Mouse (Mus musculus): ENCODE data around the gene Cdkal1. TPM values are rescaled to one million over a fixed set of nuclear protein-coding genes. Genes with fewer than 3 reads are reported as not detected.

The Cdkal1 gene
- polyA plus RNA-seq, 1 experiment: 11.5 TPM

GRCm38 (mm10) chr13:29807930-29808329 lies 47.5 kb downstream of the Cdkal1 start:
- 85% methylated on average over 3 of the region's 3 CpGs for WGBS
- Histone ChIP-seq H3K4me1 (ENCODE audit: control insufficient read depth, insufficient read depth, low read length) (no peaks in the 10 kb centered on the region), H3K4me3 (replicated peaks; ENCODE audit: control insufficient read depth, low read depth, low read length) (no peak overlapping the region), H3K27ac (ENCODE audit: control insufficient read depth, insufficient read depth, low read depth, low read length, poor library complexity) (no peak overlapping the region)
- TF ChIP-seq POLR2A (IDR thresholded peaks at IDR 0.05; ENCODE audit: borderline replicate concordance, control insufficient read depth, low read depth, low read length) (no peak), CTCF (IDR thresholded peaks at IDR 0.05; ENCODE audit: control insufficient read depth, insufficient read depth, low read length) (no peak)

- no peak overlapping the region for H3K4me3 ChIP-seq (replicated peaks; ENCODE audit: control insufficient read depth, low read depth, low read length)
- no peaks in the 10 kb centered on the region for H3K4me1 ChIP-seq (ENCODE audit: control insufficient read depth, insufficient read depth, low read length)
- no peak overlapping the region for H3K27ac ChIP-seq (ENCODE audit: control insufficient read depth, insufficient read depth, low read depth, low read length, poor library complexity)
- 81% methylated on average over 4 of the region's 4 CpGs for WGBS
- TF ChIP-seq POLR2A (IDR thresholded peaks at IDR 0.05; ENCODE audit: borderline replicate concordance, control insufficient read depth, low read depth, low read length) (no peak), CTCF (IDR thresholded peaks at IDR 0.05; ENCODE audit: control insufficient read depth, insufficient read depth, low read length) (no peak)
Measured at GRCm38 (mm10) chr13:29806871-29807270, 48.6 kb downstream of the Cdkal1 start.

- Histone ChIP-seq H3K27ac (ENCODE audit: control insufficient read depth, insufficient read depth, low read depth, low read length, poor library complexity) (no peak overlapping the region), H3K4me3 (replicated peaks; ENCODE audit: control insufficient read depth, low read depth, low read length) (no peak overlapping the region), H3K4me1 (ENCODE audit: control insufficient read depth, insufficient read depth, low read length) (no peaks in the 10 kb centered on the region)
- 85% methylated on average over 1 of the region's 1 CpGs for WGBS
- no peak for TF ChIP-seq POLR2A (IDR thresholded peaks at IDR 0.05; ENCODE audit: borderline replicate concordance, control insufficient read depth, low read depth, low read length)
- TF ChIP-seq CTCF (IDR thresholded peaks at IDR 0.05; ENCODE audit: control insufficient read depth, insufficient read depth, low read length): no peak
Measured at GRCm38 (mm10) chr13:29805296-29805695, 50.2 kb downstream of the Cdkal1 start.

GRCm38 (mm10) chr13:29804034-29804433 lies 51.4 kb downstream of the Cdkal1 start:
- 85% methylated on average over 6 of the region's 6 CpGs for WGBS
- Histone ChIP-seq H3K27ac (ENCODE audit: control insufficient read depth, insufficient read depth, low read depth, low read length, poor library complexity) (no peak overlapping the region), H3K4me3 (replicated peaks; ENCODE audit: control insufficient read depth, low read depth, low read length) (no peak overlapping the region), H3K4me1 (ENCODE audit: control insufficient read depth, insufficient read depth, low read length) (no peaks in the 10 kb centered on the region)
- TF ChIP-seq CTCF (IDR thresholded peaks at IDR 0.05; ENCODE audit: control insufficient read depth, insufficient read depth, low read length) (no peak), POLR2A (IDR thresholded peaks at IDR 0.05; ENCODE audit: borderline replicate concordance, control insufficient read depth, low read depth, low read length) (no peak)

- no peak for TF ChIP-seq POLR2A (IDR thresholded peaks at IDR 0.05; ENCODE audit: borderline replicate concordance, control insufficient read depth, low read depth, low read length)
- no peak for TF ChIP-seq CTCF (IDR thresholded peaks at IDR 0.05; ENCODE audit: control insufficient read depth, insufficient read depth, low read length)
- Histone ChIP-seq H3K4me1 (ENCODE audit: control insufficient read depth, insufficient read depth, low read length) (no peaks in the 10 kb centered on the region), H3K4me3 (replicated peaks; ENCODE audit: control insufficient read depth, low read depth, low read length) (no peak overlapping the region), H3K27ac (ENCODE audit: control insufficient read depth, insufficient read depth, low read depth, low read length, poor library complexity) (no peak overlapping the region)
Measured at GRCm38 (mm10) chr13:29802699-29803098, 52.8 kb downstream of the Cdkal1 start.

- no peak overlapping the region for H3K27ac ChIP-seq (ENCODE audit: control insufficient read depth, insufficient read depth, low read depth, low read length, poor library complexity)
- H3K4me3 ChIP-seq (replicated peaks; ENCODE audit: control insufficient read depth, low read depth, low read length): no peak overlapping the region
- WGBS: 87% methylated on average over 6 of the region's 6 CpGs
- TF ChIP-seq CTCF (IDR thresholded peaks at IDR 0.05; ENCODE audit: control insufficient read depth, insufficient read depth, low read length): no peak
- TF ChIP-seq POLR2A (IDR thresholded peaks at IDR 0.05; ENCODE audit: borderline replicate concordance, control insufficient read depth, low read depth, low read length): no peak
- no peaks in the 10 kb centered on the region for H3K4me1 ChIP-seq (ENCODE audit: control insufficient read depth, insufficient read depth, low read length)
Measured at GRCm38 (mm10) chr13:29800078-29800477, 55.4 kb downstream of the Cdkal1 start.

- peaks cover 2% of the 10 kb centered on the region; the same call in 1 of the 2 replicates for H3K4me1 ChIP-seq (ENCODE audit: control insufficient read depth, insufficient read depth, low read length)
- H3K4me3 ChIP-seq (replicated peaks; ENCODE audit: control insufficient read depth, low read depth, low read length): no peak overlapping the region
- WGBS: 7% methylated on average over 4 of the region's 4 CpGs
- no peak overlapping the region for H3K27ac ChIP-seq (ENCODE audit: control insufficient read depth, insufficient read depth, low read depth, low read length, poor library complexity)
- TF ChIP-seq POLR2A (IDR thresholded peaks at IDR 0.05; ENCODE audit: borderline replicate concordance, control insufficient read depth, low read depth, low read length) (no peak), CTCF (IDR thresholded peaks at IDR 0.05; ENCODE audit: control insufficient read depth, insufficient read depth, low read length) (no peak)
Measured at GRCm38 (mm10) chr13:29792112-29792511, 63.4 kb downstream of the Cdkal1 start.

GRCm38 (mm10) chr13:29791439-29791838 lies 64.0 kb downstream of the Cdkal1 start:
- 54% methylated on average over 6 of the region's 6 CpGs for WGBS
- Histone ChIP-seq H3K27ac (ENCODE audit: control insufficient read depth, insufficient read depth, low read depth, low read length, poor library complexity) (no peak overlapping the region), H3K4me3 (replicated peaks; ENCODE audit: control insufficient read depth, low read depth, low read length) (no peak overlapping the region), H3K4me1 (ENCODE audit: control insufficient read depth, insufficient read depth, low read length) (peaks cover 2% of the 10 kb centered on the region; the same call in 1 of the 2 replicates)
- no peak for TF ChIP-seq CTCF (IDR thresholded peaks at IDR 0.05; ENCODE audit: control insufficient read depth, insufficient read depth, low read length)
- no peak for TF ChIP-seq POLR2A (IDR thresholded peaks at IDR 0.05; ENCODE audit: borderline replicate concordance, control insufficient read depth, low read depth, low read length)

GRCm38 (mm10) chr13:29786984-29787383 lies 68.5 kb downstream of the Cdkal1 start:
- TF ChIP-seq CTCF (IDR thresholded peaks at IDR 0.05; ENCODE audit: control insufficient read depth, insufficient read depth, low read length) (no peak), POLR2A (IDR thresholded peaks at IDR 0.05; ENCODE audit: borderline replicate concordance, control insufficient read depth, low read depth, low read length) (no peak)
- WGBS: 54% methylated on average over 3 of the region's 3 CpGs
- H3K27ac ChIP-seq (ENCODE audit: control insufficient read depth, insufficient read depth, low read depth, low read length, poor library complexity): no peak overlapping the region
- H3K4me3 ChIP-seq (replicated peaks; ENCODE audit: control insufficient read depth, low read depth, low read length): no peak overlapping the region
- H3K4me1 ChIP-seq (ENCODE audit: control insufficient read depth, insufficient read depth, low read length): peaks cover 2% of the 10 kb centered on the region; the same call in 1 of the 2 replicates
